Mouse (Mus musculus): ENCODE data around the gene Yy2.

Gene Yy2

GRCm38 (mm10) chrX:157568840-157569239 is at the start of gene Yy2:
TSS of gene Yy2 (minus strand) at chrX:157568985.
- DNase-seq (ENCODE audit: low spot score) = no peak

- no peak for DNase-seq (ENCODE audit: low spot score)
Measured at GRCm38 (mm10) chrX:157612894-157613293, 44.1 kb upstream of the Yy2 start.

GRCm38 (mm10) chrX:157601450-157601849 is 32.7 kb upstream of the Yy2 start:
- DNase-seq (ENCODE audit: low spot score) = no peak

- peak; percentile 41 for DNase-seq (ENCODE audit: low spot score)
Measured at GRCm38 (mm10) chrX:157598186-157598996, 29.6 kb upstream of the Yy2 start, which contains the start of gene Mbtps2. TSS of gene Mbtps2 (minus strand) at chrX:157598715.

- DNase-seq (ENCODE audit: low spot score) = no peak
Measured at GRCm38 (mm10) chrX:157597585-157598185, 28.9 kb upstream of the Yy2 start.

- DNase-seq (ENCODE audit: low spot score) = no peak
Measured at GRCm38 (mm10) chrX:157596802-157597201, 28.0 kb upstream of the Yy2 start.

GRCm38 (mm10) chrX:157595927-157596326 is 27.1 kb upstream of the Yy2 start:
- DNase-seq (ENCODE audit: low spot score) = no peak

- DNase-seq (ENCODE audit: low spot score) = no peak
Measured at GRCm38 (mm10) chrX:157594606-157595005, 25.8 kb upstream of the Yy2 start.

- no peak for DNase-seq (ENCODE audit: low spot score)
Measured at GRCm38 (mm10) chrX:157587001-157587400, 18.2 kb upstream of the Yy2 start.

- no peak for DNase-seq (ENCODE audit: low spot score)
Measured at GRCm38 (mm10) chrX:157586397-157586796, 17.6 kb upstream of the Yy2 start.

- no peak for DNase-seq (ENCODE audit: low spot score)
Measured at GRCm38 (mm10) chrX:157579108-157579614, 10.4 kb upstream of the Yy2 start.

- DNase-seq (ENCODE audit: low spot score) = no peak
Measured at GRCm38 (mm10) chrX:157574683-157575082, 5.9 kb upstream of the Yy2 start.

- DNase-seq (ENCODE audit: low spot score) = no peak
Measured at GRCm38 (mm10) chrX:157563794-157564193, 5.0 kb downstream of the Yy2 start.

- no peak for DNase-seq (ENCODE audit: low spot score)
Measured at GRCm38 (mm10) chrX:157547082-157547481, 21.7 kb downstream of the Yy2 start.

All from urinary bladder, postnatal 25 days (tissue).